Mouse (Mus musculus): ENCODE data around the gene Coro7. TPM values are rescaled to one million over a fixed set of nuclear protein-coding genes. Genes with fewer than 3 reads are reported as not detected.

Coro7 gene
- polyA plus RNA-seq, 1 experiment = 237 TPM

DNA sequence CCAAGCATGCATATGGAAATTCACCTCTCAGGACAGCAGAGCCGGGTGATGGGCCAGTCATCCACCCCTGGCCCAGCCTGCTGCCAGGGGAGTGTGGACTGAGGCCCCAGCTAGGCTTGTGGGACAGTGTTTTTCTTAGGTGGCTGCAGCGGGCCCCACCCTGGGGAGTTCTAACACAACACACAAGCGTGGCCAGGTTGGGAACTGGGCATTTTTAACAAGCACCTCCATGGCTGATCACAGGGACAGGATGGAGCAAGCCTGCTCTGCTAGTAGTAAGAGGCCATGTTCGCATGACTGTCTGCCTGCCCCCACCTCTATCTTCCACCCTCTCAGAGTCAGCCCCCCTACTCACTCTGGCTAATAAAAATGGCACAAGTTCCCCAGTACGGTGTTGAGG is 81.5 kb downstream of the Coro7 start:
- no peak for TF ChIP-seq GATA1 (IDR thresholded peaks at IDR 0.05; ENCODE audit: low read length)

- TF ChIP-seq GATA1 (IDR thresholded peaks at IDR 0.05; ENCODE audit: low read length) = no peak
Measured at GRCm38 (mm10) chr16:4597296-4597695, 82.3 kb downstream of the Coro7 start.

GRCm38 (mm10) chr16:4596836-4597235 is 82.7 kb downstream of the Coro7 start:
- TF ChIP-seq GATA1 (IDR thresholded peaks at IDR 0.05; ENCODE audit: low read length) = no peak

DNA sequence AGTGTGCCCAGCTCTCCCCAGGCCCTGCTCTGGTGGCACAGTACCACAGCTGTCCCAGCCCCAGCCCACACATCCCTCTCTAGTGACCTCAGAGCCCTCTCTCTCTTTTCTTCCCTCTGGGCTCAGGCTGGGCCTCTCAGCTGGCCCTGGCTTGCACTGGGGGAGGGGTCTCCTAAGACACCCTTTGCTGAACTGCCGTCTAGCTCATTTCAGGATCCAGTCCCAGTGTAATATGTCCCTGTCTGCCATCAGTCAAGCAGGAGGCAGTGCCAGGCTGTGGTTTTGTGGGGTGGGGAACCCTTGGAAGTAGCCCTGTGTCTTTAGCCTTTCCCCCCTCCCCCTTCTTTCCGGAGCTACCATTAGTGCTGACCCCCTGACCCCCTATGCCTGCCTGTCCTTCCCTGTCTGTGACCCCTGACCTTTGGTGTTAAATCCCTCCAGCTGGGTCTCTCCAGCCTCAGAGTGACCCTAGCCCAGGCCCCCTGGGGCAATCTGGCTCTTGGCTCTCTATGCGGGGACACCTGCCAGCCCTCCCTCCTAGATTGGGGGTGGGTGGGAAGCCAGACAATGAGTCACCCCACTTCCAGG is 83.3 kb downstream of the Coro7 start:
- TF ChIP-seq GATA1 (IDR thresholded peaks at IDR 0.05; ENCODE audit: low read length) = no peak

DNA sequence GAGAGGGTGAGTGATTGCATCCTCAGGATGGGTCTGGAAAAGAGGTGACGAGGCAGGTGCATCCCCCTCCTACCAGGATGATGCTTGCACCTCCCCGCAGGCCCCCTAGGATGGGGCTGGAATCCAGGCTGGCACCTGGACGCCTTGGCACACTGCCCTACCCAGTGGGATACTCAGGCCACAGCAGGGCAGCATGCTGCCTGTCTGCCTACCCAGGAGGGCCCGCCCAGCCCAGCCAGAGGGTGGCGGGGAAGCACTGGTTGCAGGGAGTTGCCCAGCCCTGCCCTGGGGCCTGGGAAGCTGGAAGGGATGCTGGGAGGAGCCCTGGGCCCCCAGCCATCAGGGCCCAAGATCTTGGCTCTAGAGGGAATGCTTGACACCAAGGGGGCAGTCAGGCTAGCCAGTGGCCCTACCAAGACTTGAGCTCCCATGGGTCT is 84.0 kb downstream of the Coro7 start:
- TF ChIP-seq GATA1 (IDR thresholded peaks at IDR 0.05; ENCODE audit: low read length) = no peak

GRCm38 (mm10) chr16:4594814-4595526 is 84.6 kb downstream of the Coro7 start:
- no peak for TF ChIP-seq GATA1 (IDR thresholded peaks at IDR 0.05; ENCODE audit: low read length)

GRCm38 (mm10) chr16:4593971-4594813 is 85.4 kb downstream of the Coro7 start, which contains the start of gene Glis2:
Glis2 (plus strand) TSS chr16:4594713.
- TF ChIP-seq GATA1 (IDR thresholded peaks at IDR 0.05; ENCODE audit: low read length) = no peak

- TF ChIP-seq GATA1 (IDR thresholded peaks at IDR 0.05; ENCODE audit: low read length) = no peak
Measured at GRCm38 (mm10) chr16:4592909-4593875, 86.4 kb downstream of the Coro7 start.

GRCm38 (mm10) chr16:4590236-4590635 is 89.3 kb downstream of the Coro7 start:
- no peak for TF ChIP-seq GATA1 (IDR thresholded peaks at IDR 0.05; ENCODE audit: low read length)

- TF ChIP-seq GATA1 (IDR thresholded peaks at IDR 0.05; ENCODE audit: low read length) = no peak
Measured at GRCm38 (mm10) chr16:4587516-4588210, 91.9 kb downstream of the Coro7 start.

DNA sequence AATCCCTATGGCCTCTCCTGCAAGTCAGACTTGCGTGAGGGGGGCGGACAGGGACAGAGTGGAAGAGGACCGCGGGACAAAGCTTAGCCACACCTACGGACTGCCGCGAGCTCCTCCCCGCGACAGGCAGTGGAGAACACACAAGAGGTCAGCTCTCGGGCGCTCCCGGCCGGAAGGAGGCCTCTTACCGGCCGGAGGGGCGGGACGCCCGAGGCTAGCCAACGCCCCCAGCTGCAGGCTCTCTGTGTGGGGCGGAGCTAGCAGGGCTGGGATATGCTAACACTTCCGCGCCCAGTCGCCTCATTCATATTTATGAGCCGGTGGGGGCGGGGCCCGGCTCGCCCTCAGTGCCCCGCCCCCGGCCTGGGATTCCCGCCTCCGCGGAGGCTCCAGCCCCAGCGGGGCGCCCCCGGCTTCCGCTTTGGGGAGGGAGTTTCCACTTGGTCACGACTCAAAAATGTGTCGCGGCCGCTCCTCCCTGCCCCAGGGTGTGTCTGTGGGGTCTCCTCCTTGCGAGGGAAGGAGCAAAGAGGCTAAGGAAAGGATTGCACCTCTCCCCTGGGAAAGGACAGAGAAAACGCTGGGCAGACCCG is 93.0 kb downstream of the Coro7 start:
- TF ChIP-seq GATA1 (IDR thresholded peaks at IDR 0.05; ENCODE audit: low read length) = no peak

DNA sequence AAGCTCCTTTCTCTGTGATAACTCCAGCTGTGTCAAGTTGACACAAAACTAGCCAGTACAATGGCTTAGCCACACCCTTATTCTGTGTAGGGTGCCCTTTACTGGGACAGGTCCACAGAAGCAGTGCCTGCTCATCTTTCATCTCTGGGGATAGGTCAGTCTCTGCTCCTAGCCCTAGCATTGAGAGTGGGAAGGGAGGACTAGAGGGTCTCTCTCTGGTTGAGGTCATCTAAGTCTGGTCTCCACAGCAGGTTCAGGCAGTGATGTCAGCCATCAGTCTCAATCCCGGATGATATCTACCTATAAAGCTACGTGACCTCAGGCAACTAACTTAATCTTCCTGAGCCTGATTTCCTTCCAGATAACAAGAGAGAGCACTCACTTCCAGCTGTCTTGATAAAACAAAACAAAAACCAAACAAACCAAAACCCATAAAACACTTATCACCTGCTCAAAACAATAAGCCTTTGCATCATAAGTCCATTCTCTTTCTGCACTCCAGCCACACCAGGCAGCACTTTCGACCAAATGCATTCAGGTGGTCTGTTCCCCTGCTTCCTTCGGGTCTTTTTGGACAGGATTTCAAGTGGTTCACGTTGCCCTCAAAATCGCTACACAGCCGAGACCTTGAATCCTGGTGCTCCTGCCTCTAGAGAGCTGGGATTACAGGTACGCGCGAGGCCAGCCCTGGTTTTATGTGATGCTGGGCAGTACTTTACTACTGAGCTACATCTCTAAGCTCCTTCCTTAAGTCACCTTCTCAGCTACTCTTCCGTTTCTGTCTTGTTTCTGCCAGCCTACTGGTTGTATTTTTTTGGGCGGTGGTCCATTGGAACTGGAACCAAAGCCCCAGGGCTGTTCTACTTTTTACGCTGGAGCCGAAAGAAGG is 93.7 kb downstream of the Coro7 start:
- no peak for TF ChIP-seq GATA1 (IDR thresholded peaks at IDR 0.05; ENCODE audit: low read length)

GRCm38 (mm10) chr16:4584438-4584837 is 95.1 kb downstream of the Coro7 start:
- TF ChIP-seq GATA1 (IDR thresholded peaks at IDR 0.05; ENCODE audit: low read length) = no peak
